In the genomic region with DNA sequence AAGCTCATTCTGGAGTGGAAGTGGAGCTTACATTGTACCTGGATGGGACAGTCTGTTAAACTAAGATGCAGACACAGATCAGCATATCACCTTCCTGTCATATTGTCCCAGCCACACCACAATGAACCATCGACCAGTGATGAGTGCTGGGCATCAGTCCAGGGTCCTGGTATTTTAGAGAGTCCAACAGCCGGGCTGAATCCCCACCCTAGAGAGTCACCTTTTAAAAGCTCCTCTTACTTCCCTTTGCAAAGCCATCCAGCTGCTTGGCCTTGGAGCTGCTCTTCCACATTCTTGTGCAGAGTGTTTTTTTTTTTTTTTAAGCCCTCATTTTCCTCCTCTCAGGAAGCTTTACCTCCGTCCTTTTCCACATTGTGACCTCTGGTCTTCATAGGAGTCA, we compare ENCODE assay signal across 17 mouse cellular contexts. TPM values are rescaled to one million over a fixed set of nuclear protein-coding genes. Genes with fewer than 3 reads are reported as not detected.
A peak's percentile ranks its signal among the peaks of the same experiment; 100 is the strongest.
DNase-seq lines count a peak whose midpoint lies in the region; ATAC-seq and TF ChIP-seq lines count a peak whose summit lies in the region.
"Had no signal": no experiment of that assay in that cellular context is flagged by ENCODE, and none has a peak within 500 bp of the region (broad histone marks: within the 10 kb centered on the region; RNA-seq: fewer than 3 reads in every experiment).

No protein-coding gene starts in this region.

- peak; percentile 24 for DNase-seq in embryonic facial prominence, embryonic 14.5 days (ENCODE audit: low spot score)
- DNase-seq in embryonic facial prominence, embryonic 10.5 days (ENCODE audit: low spot score), result no peak
- no peak for DNase-seq in heart, postnatal 0 days (ENCODE audit: low spot score)
- no peak for DNase-seq in heart, postnatal 10 days
- DNase-seq in ES-E14 (ENCODE audit: low read depth, low spot score), result no peak
- no peak for DNase-seq in layer of hippocampus, postnatal 36 days
- DNase-seq: cerebellum, adult 11 months; cerebellum, postnatal 25 days; kidney, adult 11 months; kidney, postnatal 14 days; right cerebral cortex, postnatal 4 days; thymus, postnatal 25 days had no signal

- H3K9ac ChIP-seq in embryonic facial prominence, embryonic 14.5 days (ENCODE audit: low read depth, low read length), result no peak overlapping the region
- no peak overlapping the region for H3K9ac ChIP-seq in heart, postnatal 0 days (replicated peaks; ENCODE audit: low read depth, low read length)
- no peak overlapping the region for H3K9ac ChIP-seq in ES-E14 (ENCODE audit: insufficient read depth, low read depth, low read length, poor library complexity, severe bottlenecking)
- no peak overlapping the region for H3K9ac ChIP-seq in stomach, embryonic 15.5 days
- H3K9ac ChIP-seq: embryonic facial prominence, embryonic 13.5 days; limb, embryonic 15.5 days had no signal

- intact Hi-C loops in heart, postnatal 10 days (cut with DNase I), result loop anchor here (1.0 to 5.0 kb wide), 2 partner anchors 32 to 73 kb away; partner anchors contain the start of gene 2310009B15Rik

- H3K9me3 ChIP-seq in embryonic facial prominence, embryonic 14.5 days (ENCODE audit: control insufficient read depth, low read length), result no peaks in the 10 kb centered on the region
- H3K9me3 ChIP-seq in embryonic facial prominence, embryonic 10.5 days, result no peaks in the 10 kb centered on the region
- H3K9me3 ChIP-seq in heart, postnatal 0 days (replicated peaks; ENCODE audit: control insufficient read depth, low read length), result no peaks in the 10 kb centered on the region
- H3K9me3 ChIP-seq in ES-E14 (ENCODE audit: control insufficient read depth, insufficient read depth, low read depth, low read length), result no peaks in the 10 kb centered on the region
- H3K9me3 ChIP-seq in stomach, embryonic 15.5 days, result no peaks in the 10 kb centered on the region
- H3K9me3 ChIP-seq: embryonic facial prominence, embryonic 13.5 days; limb, embryonic 15.5 days; midbrain, embryonic 10.5 days had no signal

- 35% methylated on average over 2 of the region's 3 CpGs for WGBS in embryonic facial prominence, embryonic 14.5 days
- 65% methylated on average over 3 of the region's 3 CpGs for WGBS in embryonic facial prominence, embryonic 10.5 days
- 25% methylated on average over 3 of the region's 3 CpGs for WGBS in heart, postnatal 0 days
- 29% methylated on average over 3 of the region's 3 CpGs for WGBS in stomach, embryonic 15.5 days

- no peak for TF ChIP-seq CTCF in heart, postnatal 0 days (IDR thresholded peaks at IDR 0.05; ENCODE audit: low read depth)

- no peak overlapping the region for H3K4me2 ChIP-seq in embryonic facial prominence, embryonic 14.5 days (ENCODE audit: low read depth, low read length)
- no peak overlapping the region for H3K4me2 ChIP-seq in heart, postnatal 0 days (ENCODE audit: low read depth, low read length)
- H3K4me2 ChIP-seq in stomach, embryonic 15.5 days, result no peak overlapping the region
- H3K4me2 ChIP-seq: embryonic facial prominence, embryonic 13.5 days; limb, embryonic 15.5 days had no signal

- in situ Hi-C loops in ES-E14 (cut with MboI; ENCODE audit: low sequenced_read_pairs in 2 of 2, unreplicated experiment in 2 of 2), result no loop called here

- no peaks in the 10 kb centered on the region for H3K36me3 ChIP-seq in embryonic facial prominence, embryonic 14.5 days (ENCODE audit: control insufficient read depth, insufficient read depth, low read length)
- no peaks in the 10 kb centered on the region for H3K36me3 ChIP-seq in embryonic facial prominence, embryonic 10.5 days (replicated peaks)
- no peaks in the 10 kb centered on the region for H3K36me3 ChIP-seq in heart, postnatal 0 days (replicated peaks; ENCODE audit: control insufficient read depth, insufficient read depth, low read length)
- no peaks in the 10 kb centered on the region for H3K36me3 ChIP-seq in ES-E14 (ENCODE audit: control insufficient read depth, insufficient read depth, low read length, poor library complexity, severe bottlenecking)
- no peaks in the 10 kb centered on the region for H3K36me3 ChIP-seq in stomach, embryonic 15.5 days
- H3K36me3 ChIP-seq: embryonic facial prominence, embryonic 13.5 days; limb, embryonic 15.5 days; midbrain, embryonic 10.5 days had no signal

- H3K4me3 ChIP-seq in embryonic facial prominence, embryonic 14.5 days (ENCODE audit: low read depth, low read length), result no peak overlapping the region
- H3K4me3 ChIP-seq in embryonic facial prominence, embryonic 10.5 days, result no peak overlapping the region
- H3K4me3 ChIP-seq in heart, postnatal 0 days (ENCODE audit: low read depth, low read length), result no peak overlapping the region
- no peak overlapping the region for H3K4me3 ChIP-seq in ES-E14 (ENCODE audit: insufficient read depth in 1 of 2, low read depth in 1 of 2, low read length in 2 of 2, poor library complexity in 1 of 2, severe bottlenecking in 1 of 2)
- H3K4me3 ChIP-seq in stomach, embryonic 15.5 days (replicated peaks), result no peak overlapping the region
- H3K4me3 ChIP-seq: embryonic facial prominence, embryonic 13.5 days; limb, embryonic 15.5 days; midbrain, embryonic 10.5 days had no signal

- H3K27ac ChIP-seq in embryonic facial prominence, embryonic 14.5 days (replicated peaks; ENCODE audit: low read depth, low read length), result no peak overlapping the region
- H3K27ac ChIP-seq in embryonic facial prominence, embryonic 10.5 days (replicated peaks), result no peak overlapping the region
- peak overlapping the region; percentile 9; the same call in 1 of the 2 replicates for H3K27ac ChIP-seq in heart, postnatal 0 days (ENCODE audit: low read depth)
- H3K27ac ChIP-seq in ES-E14 (ENCODE audit: insufficient read depth, low read depth, low read length, poor library complexity, severe bottlenecking), result no peak overlapping the region
- H3K27ac ChIP-seq in stomach, embryonic 15.5 days, result peak overlapping the region; percentile 78; the same call in 1 of the 2 replicates
- H3K27ac ChIP-seq: embryonic facial prominence, embryonic 13.5 days; limb, embryonic 15.5 days; midbrain, embryonic 10.5 days had no signal

- ATAC-seq in embryonic facial prominence, embryonic 14.5 days (ENCODE audit: low read depth), result no peak
- no peak for ATAC-seq in heart, postnatal 0 days (ENCODE audit: insufficient read depth, low read depth)
- no peak for ATAC-seq in stomach, embryonic 15.5 days (ENCODE audit: insufficient read depth, low FRiP score, low read depth)
- ATAC-seq: hindbrain, embryonic 16.5 days had no signal

- TF ChIP-seq EP300 in heart, postnatal 0 days (IDR thresholded peaks at IDR 0.05; ENCODE audit: low read depth), result no peak

- no peaks in the 10 kb centered on the region for H3K27me3 ChIP-seq in embryonic facial prominence, embryonic 14.5 days (replicated peaks; ENCODE audit: control insufficient read depth, insufficient read depth, low read length)
- H3K27me3 ChIP-seq in embryonic facial prominence, embryonic 10.5 days (replicated peaks; ENCODE audit: low read depth, poor library complexity, severe bottlenecking), result no peaks in the 10 kb centered on the region
- no peaks in the 10 kb centered on the region for H3K27me3 ChIP-seq in heart, postnatal 0 days (ENCODE audit: control insufficient read depth, insufficient read depth, low read length)
- no peaks in the 10 kb centered on the region for H3K27me3 ChIP-seq in stomach, embryonic 15.5 days (replicated peaks)
- H3K27me3 ChIP-seq: embryonic facial prominence, embryonic 13.5 days; limb, embryonic 15.5 days had no signal

- H3K4me1 ChIP-seq in embryonic facial prominence, embryonic 14.5 days (ENCODE audit: control insufficient read depth, insufficient read depth, low read length), result no peaks in the 10 kb centered on the region
- no peaks in the 10 kb centered on the region for H3K4me1 ChIP-seq in embryonic facial prominence, embryonic 10.5 days
- H3K4me1 ChIP-seq in heart, postnatal 0 days (ENCODE audit: control insufficient read depth, insufficient read depth), result peaks cover 33% of the 10 kb centered on the region
- H3K4me1 ChIP-seq in ES-E14 (ENCODE audit: control insufficient read depth in 2 of 2, insufficient read depth in 2 of 2, low read length in 2 of 2, poor library complexity in 1 of 2), result no peaks in the 10 kb centered on the region; a peak in 2 of 4 replicates
- H3K4me1 ChIP-seq in stomach, embryonic 15.5 days, result peaks cover 17% of the 10 kb centered on the region
- H3K4me1 ChIP-seq: embryonic facial prominence, embryonic 13.5 days; midbrain, embryonic 10.5 days had no signal

TF ChIP-seq in ES-E14, 5 proteins besides CTCF, POLR2A, EP300 and RAD21:
- TF ChIP-seq ZC3H11A (IDR thresholded peaks at IDR 0.05; ENCODE audit: borderline replicate concordance, low read depth, low read length) (no peak), ZNF384 (IDR thresholded peaks at IDR 0.05; ENCODE audit: low read depth, low read length) (peak; percentile 83), CHD2 (IDR thresholded peaks at IDR 0.05; ENCODE audit: low read depth, low read length) (no peak), MAFK (IDR thresholded peaks at IDR 0.05; ENCODE audit: insufficient read depth, low read depth, low read length) (no peak)
TF ChIP-seq in ES-E14: peak in this region for 1.

RNA-seq across cellular contexts. Expression of gene Dennd1b, which starts 33.2 kb away (rescaled TPM):
- polyA plus RNA-seq in embryonic facial prominence, embryonic 14.5 days (2014; fragmentation: Nextera tagmentation; extraction: Ambion mirVana), result 8.6 and 10.4 TPM in 2 replicates
- polyA plus RNA-seq in embryonic facial prominence, embryonic 10.5 days (2016; fragmentation: Nextera tagmentation; extraction: Ambion mirVana), result 6.3 and 6.7 TPM in 2 replicates
- 17.2 and 39.6 TPM in 2 replicates for total RNA-seq in heart, postnatal 0 days (2014; rRNA removed; ENCODE audit: low replicate concordance)
- 10.3 and 11.1 TPM in 2 replicates for polyA plus RNA-seq in heart, postnatal 0 days (2015; fragmentation: Nextera tagmentation; extraction: Ambion mirVana)
- total RNA-seq in heart, postnatal 10 days (2021), result 10 to 100 TPM; 25.6 to 26.1 TPM
- 17.6 and 18.9 TPM in 2 replicates for total RNA-seq in ES-E14 (2012; rRNA removed)
- polyA plus RNA-seq in stomach, embryonic 15.5 days (2015; fragmentation: Nextera tagmentation; extraction: Ambion mirVana), result 10.5 and 11.8 TPM in 2 replicates
- 10 to 100 TPM; 50.2 to 51.4 TPM for total RNA-seq in layer of hippocampus, postnatal 36 days (2021)

Comparison
In these comparisons a context has a peak if more than half of its experiments do, and no peak if none do; other contexts are left out.
1. H3K27ac ChIP-seq: peak in heart, postnatal 0 days (single experiment) and stomach, embryonic 15.5 days (single experiment); none in embryonic facial prominence, embryonic 14.5 days (single experiment), embryonic facial prominence, embryonic 10.5 days (single experiment) and ES-E14 (single experiment).